Mouse (Mus musculus) megakaryocyte-erythroid progenitor cell, adult 5-6 weeks (primary cell): ENCODE data around the gene Il20. TPM values are rescaled to one million over a fixed set of nuclear protein-coding genes. Genes with fewer than 3 reads are reported as not detected.

Experiments used
- ATAC-seq: replicated peaks from 2 replicates; pipeline ENCODE4 v1.8.0; 2016; ENCODE audit warnings: mild to moderate bottlenecking, inconsistent platforms; ENCODE audit not compliant: severe bottlenecking, poor library complexity, low FRiP score, low TSS enrichment
- total RNA-seq, 2 experiments: library from RNA; stranded (forward) in 1 of 2; stranded (reverse) in 1 of 2; fragments of 200-1000, 215-1000 nt in 1 of 2; fragments of >200 nt in 1 of 2; fragmentation: Nextera tagmentation in 1 of 2; gene quantifications; 2 replicates each; pipeline ENCODE4 v1.2.3; 2014 to 2017

Gene Il20
- not detected in 2 replicates for total RNA-seq (2014; fragmentation: Nextera tagmentation)
- total RNA-seq (2017): not detected in 2 replicates

DNA sequence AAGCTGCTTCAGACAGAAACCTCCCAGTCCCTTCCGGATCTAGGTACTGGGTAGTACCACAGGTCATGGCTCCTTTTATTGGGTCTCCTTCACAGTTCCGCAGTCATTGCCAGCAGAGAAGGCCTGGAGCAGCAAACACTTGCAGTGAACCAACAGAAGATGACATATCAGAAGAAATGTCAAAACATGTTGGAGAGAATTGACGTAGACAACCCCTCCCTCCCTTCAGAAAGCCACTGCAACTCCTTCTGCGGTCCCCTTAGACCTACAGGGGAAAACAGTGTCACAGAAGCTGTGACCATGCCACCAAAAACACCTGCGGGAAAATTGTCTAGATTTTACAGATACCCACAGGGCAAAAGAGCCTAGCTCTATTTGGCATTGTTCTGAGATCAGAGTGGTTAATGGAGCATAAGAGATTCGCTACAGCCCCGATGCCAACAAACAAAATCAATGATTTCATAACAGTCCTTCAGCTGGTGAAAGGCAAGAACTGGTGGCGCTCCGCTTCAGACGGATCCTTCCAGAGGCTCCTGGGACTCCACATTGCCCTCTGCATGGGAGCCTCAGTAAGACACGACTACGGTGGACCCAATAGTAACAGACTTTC is at the start of gene Il20:
Il20 (minus strand) TSS at position 51 of the 610 bp plus-strand sequence.
- no peak for ATAC-seq

- no peak for ATAC-seq
These were observed 35.7 kb upstream of the Il20 start for GRCm38 (mm10) chr1:130946920-130947319.

DNA sequence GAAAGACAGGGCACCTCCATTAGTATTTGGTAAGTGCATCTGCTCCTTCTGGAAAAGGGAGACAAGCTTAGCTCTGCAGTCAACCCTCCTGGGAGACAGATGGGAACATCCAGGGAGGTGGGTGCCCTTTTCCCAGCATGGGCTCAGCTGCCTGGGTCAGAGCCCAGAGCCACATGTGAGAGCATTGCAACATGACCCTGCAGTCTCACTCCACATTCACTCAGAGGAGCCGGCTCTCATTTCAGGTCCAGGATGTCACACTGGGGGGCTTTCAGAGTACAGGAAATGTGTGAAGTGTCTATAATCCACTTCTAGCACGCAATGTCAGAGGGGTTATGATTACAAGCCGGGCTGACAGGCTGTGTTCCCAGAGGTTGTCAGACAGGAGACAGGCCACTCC is 30.6 kb upstream of the Il20 start:
- no peak for ATAC-seq

GRCm38 (mm10) chr1:130940065-130940687 is 28.9 kb upstream of the Il20 start, which contains the start of gene Il19:
TSS of gene Il19 (minus strand) at chr1:130940115.
- ATAC-seq: no peak

GRCm38 (mm10) chr1:130938192-130938591 is 26.9 kb upstream of the Il20 start:
- no peak for ATAC-seq

DNA sequence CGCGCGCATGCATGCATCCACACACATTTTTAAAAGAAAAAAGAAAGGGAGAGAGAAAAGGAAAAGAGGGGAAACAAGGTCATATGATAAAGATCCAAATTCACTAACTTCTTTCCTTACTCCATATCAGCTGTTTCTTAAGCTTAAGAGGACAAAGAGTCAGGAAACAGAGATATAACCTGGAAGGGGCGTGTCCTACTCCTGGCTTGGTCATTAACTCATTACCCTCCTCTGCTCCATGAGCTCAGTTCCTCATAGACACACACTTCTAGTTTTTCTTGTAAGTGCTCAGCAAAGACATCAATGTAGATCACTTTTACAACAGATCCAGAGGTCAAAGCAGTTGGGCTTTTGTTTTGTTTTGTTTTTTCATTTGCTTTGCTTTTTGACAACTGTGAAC is 25.9 kb upstream of the Il20 start:
- no peak for ATAC-seq

GRCm38 (mm10) chr1:130936351-130936750 is 25.1 kb upstream of the Il20 start:
- ATAC-seq: no peak

DNA sequence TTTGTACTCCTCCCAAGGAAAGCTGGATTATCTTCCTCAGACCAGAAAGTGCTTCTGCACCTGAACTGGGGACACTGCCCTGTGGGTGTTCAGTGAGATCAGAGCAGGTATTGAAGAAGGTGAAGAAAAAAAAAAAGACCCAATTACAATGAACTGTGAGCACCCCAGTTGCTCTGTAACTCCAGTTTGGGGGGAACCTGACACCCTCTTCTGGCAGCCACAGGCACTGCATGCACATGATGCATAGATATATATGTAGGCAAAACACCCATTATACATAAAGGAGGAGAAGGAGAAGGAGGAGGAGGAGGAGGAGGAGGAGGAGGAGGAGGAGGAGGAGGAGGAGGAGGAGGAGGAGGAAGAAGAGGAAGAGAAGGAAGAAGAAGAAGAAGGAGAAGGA is 15.2 kb upstream of the Il20 start:
- ATAC-seq: peak; percentile 70; the same call in 1 of the 2 replicates

DNA sequence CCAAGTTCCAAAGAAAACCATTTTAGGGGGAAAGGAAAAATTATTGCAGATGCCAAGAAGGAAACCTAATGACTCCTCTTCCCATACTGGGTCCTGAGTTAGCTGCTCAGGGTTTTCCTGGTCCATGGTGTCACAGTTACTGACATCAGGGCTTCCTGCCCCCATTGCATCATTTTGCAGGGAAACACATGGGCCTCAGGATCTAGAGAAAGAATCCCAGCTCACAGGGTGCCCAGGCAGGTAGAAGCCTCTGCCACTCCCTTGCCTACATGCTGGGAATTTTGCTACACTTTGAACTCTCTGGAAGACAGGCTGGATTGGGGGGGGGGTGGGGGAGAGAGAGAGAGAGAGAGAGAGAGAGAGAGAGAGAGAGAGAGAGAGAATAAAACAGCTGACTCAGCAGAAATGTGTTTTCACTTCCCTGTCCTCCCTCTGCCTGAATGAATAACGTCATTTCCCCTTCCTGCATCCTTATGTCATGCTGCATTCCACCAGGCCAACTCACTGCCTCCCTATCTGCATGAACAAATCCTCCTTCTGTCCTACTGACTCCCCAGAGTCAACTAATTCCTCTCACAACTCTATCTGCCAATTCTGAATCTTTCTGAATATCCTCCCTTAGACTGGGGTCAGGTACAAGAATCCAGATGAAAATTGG is 7.2 kb upstream of the Il20 start:
- ATAC-seq: no peak

GRCm38 (mm10) chr1:130902505-130902904 is 8.7 kb downstream of the Il20 start:
- no peak for ATAC-seq

DNA sequence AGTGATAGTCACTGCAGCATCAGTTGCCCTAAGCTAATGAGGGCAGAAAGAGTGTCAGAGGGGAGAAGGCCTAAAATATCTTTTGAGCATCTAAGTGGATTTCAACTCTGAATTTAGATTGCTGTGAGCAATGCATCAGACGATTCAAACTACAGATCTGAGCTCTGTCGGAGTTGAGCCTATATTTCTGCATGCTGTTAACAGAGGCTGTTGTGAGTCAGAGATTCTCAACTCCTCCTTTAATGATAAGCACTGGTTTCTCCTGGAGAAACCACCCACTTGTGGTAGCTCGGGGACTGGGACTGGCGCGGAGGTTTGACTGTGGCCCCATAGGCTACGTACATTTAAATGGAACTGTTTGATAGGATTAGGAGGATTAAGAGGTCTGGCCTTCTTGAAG is 16.8 kb downstream of the Il20 start:
- ATAC-seq: no peak

GRCm38 (mm10) chr1:130893329-130894040 is 17.8 kb downstream of the Il20 start:
- ATAC-seq: no peak

- ATAC-seq: no peak
These were observed 18.8 kb downstream of the Il20 start for GRCm38 (mm10) chr1:130892446-130892845.

GRCm38 (mm10) chr1:130887354-130887753 is 23.9 kb downstream of the Il20 start, which contains the start of gene Il24:
TSS of gene Il24 (minus strand) at chr1:130887454.
- no peak for ATAC-seq

DNA sequence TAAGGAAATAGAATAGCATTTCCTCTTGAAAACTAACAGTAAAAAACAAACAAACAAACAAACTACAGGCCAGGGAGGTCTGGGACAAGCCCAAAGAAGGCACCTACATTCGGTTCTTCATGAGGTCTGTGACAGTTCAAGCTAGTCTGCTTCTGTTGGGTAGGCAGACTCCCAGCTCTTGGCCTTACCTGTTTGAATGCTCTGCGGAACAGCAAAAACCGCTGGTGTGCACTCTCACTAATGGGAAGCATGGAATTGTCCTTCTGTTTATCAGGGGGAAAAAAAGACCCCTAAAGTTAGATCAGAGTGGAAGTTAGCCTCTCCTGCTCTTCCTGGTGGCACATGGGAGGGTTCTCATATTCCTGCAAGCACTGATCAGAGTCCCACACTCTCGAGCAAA is 28.1 kb downstream of the Il20 start:
- ATAC-seq: no peak

- no peak for ATAC-seq
These were observed 31.3 kb downstream of the Il20 start for GRCm38 (mm10) chr1:130879927-130880326.

DNA sequence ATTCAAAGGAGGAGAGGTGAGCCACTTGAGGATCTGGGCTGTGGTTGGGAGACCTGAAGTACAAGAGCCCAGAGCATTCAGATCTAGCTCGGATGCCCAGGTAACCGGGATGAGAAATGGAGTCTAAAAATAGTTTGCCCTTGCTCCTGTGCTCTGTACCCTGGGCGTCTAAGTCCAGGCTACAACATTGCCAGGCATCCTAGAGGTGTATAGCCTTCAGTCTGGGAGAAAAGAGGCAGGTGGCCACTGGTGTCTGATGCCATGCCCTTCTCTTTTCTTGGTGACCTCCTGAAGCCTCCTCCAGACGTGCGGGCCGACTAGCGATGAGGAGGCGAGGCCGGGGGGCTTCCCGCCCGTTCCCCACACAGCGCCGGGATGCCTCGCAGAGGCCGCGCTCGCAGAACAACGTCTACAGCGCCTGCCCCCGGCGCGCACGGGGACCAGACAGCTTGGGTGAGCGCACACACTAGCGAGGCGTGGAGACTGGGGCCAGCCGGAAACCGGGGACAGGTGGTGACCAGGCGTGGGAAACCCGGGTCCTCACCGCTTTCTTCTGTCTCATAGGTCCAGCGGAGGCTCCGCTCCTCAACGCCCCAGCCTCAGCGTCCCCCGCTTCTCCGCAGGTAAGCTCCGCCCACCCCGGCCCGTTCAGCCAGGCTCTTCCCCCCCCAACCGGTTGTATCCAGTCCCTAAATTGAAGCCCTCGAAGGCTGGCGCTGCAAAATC is 33.2 kb downstream of the Il20 start:
- peak; percentile 52; the same call in 1 of the 2 replicates for ATAC-seq

DNA sequence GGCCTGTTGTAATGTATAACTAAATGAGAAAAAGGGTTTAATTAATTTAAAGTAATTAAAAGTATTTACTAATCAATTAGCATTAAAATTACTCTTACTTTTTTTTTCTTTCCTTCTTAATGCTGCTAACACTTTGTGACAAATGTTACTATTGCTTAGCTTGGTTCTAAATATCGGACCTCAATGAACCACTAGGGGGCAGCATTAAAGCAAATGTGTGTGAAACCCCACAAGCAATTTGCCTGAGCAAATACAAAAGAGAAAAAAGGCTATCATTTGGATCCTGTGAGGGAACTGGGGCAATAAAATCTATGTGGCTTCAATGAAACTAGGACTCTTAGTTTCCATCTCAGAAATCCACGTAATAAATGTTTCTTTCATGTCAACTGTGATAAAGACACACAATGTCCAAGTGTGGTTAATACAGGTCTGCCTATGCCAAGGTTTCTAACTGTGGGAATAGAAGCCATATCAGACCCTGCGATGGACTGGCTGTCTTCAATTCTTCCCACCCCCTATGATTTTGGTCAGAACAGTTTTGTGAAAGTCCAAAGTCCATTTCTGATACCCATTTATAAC is 34.2 kb downstream of the Il20 start:
- 0 out of 2 replicates have a peak, but pooled peaks have one; percentile 43 for ATAC-seq

DNA sequence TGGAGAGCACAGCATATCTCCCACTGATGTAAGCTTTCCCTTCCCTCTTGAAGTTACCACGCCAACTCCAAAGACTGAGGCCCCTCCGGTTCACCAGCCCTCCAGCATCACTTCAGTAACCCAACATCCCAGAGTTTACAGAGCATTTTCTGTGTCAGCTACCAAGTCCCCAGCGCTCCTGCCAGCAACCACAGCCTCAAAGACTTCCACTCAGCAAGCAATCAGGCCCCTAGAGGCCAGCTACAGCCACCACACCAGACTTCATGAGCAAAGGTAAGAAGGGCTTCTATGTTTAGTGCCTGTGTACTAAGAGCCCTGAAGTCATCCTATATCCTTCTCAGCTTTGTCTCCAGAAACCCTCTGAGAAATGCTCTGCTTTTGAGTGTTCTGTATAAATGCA is 35.3 kb downstream of the Il20 start:
- ATAC-seq: no peak
